Mouse (Mus musculus) 416B (cell line): Measurements from ENCODE around the gene Erc1.
A peak's percentile ranks its signal among the peaks of the same experiment; 100 is the strongest.
"Not testable (repeated sequence)": the region's sequence is repeated elsewhere in the genome, so short reads cannot be mapped to it uniquely, and the experiment has no call there.

ENCODE experiments used
- DNase-seq: peaks from one replicate; pipeline ENCODE4 v3.0.0; 2011; ENCODE audit warnings: low read depth

Erc1 gene

GRCm38 (mm10) chr6:119711649-119712305 lies 136.2 kb downstream of the Erc1 start:
- DNase-seq = no peak

GRCm38 (mm10) chr6:119709552-119709951 lies 138.4 kb downstream of the Erc1 start:
- peak; percentile 62 for DNase-seq

- DNase-seq = no peak
Measured at GRCm38 (mm10) chr6:119707911-119708310, 140.1 kb downstream of the Erc1 start.

- no peak for DNase-seq
Measured at GRCm38 (mm10) chr6:119704899-119705298, 143.1 kb downstream of the Erc1 start.

GRCm38 (mm10) chr6:119692754-119693153 lies 155.2 kb downstream of the Erc1 start:
- peak; percentile 58 for DNase-seq

GRCm38 (mm10) chr6:119686470-119686869 lies 161.5 kb downstream of the Erc1 start:
- DNase-seq = no peak

GRCm38 (mm10) chr6:119680746-119681145 lies 167.2 kb downstream of the Erc1 start:
- DNase-seq = no peak

GRCm38 (mm10) chr6:119674811-119675209 lies 173.2 kb downstream of the Erc1 start:
- DNase-seq = no peak

- no peak for DNase-seq
Measured at GRCm38 (mm10) chr6:119674201-119674810, 173.7 kb downstream of the Erc1 start.

- DNase-seq = no peak
Measured at GRCm38 (mm10) chr6:119669746-119670145, 178.2 kb downstream of the Erc1 start.

- DNase-seq = no peak
Measured at GRCm38 (mm10) chr6:119662936-119663335, 185.0 kb downstream of the Erc1 start.

- DNase-seq = no peak
Measured at GRCm38 (mm10) chr6:119661081-119661493, 186.9 kb downstream of the Erc1 start.

- DNase-seq = no peak
Measured at GRCm38 (mm10) chr6:119658441-119658840, 189.5 kb downstream of the Erc1 start.

- DNase-seq = no peak
Measured at GRCm38 (mm10) chr6:119657418-119658178, 190.4 kb downstream of the Erc1 start.

- DNase-seq = not testable (repeated sequence)
Measured at GRCm38 (mm10) chr6:119654777-119655176, 193.2 kb downstream of the Erc1 start.

GRCm38 (mm10) chr6:119643880-119644460 lies 204.0 kb downstream of the Erc1 start:
- DNase-seq = peak; percentile 46

- DNase-seq = peak; percentile 64
Measured at GRCm38 (mm10) chr6:119643178-119643728, 204.7 kb downstream of the Erc1 start.

GRCm38 (mm10) chr6:119642718-119643117 lies 205.2 kb downstream of the Erc1 start:
- peak; percentile 84 for DNase-seq

- DNase-seq = peak; percentile 80
Measured at GRCm38 (mm10) chr6:119635629-119636028, 212.3 kb downstream of the Erc1 start.

GRCm38 (mm10) chr6:119630622-119631021 lies 217.3 kb downstream of the Erc1 start:
- DNase-seq = no peak

- no peak for DNase-seq
Measured at GRCm38 (mm10) chr6:119601379-119601778, 246.6 kb downstream of the Erc1 start.

- no peak for DNase-seq
Measured at GRCm38 (mm10) chr6:119595440-119595839, 252.5 kb downstream of the Erc1 start.
